Mouse (Mus musculus) lung, postnatal 14 days (tissue): ENCODE results near the gene Grap2.

Experiments used
- DNase-seq: peaks from one replicate; pipeline ENCODE4 v3.0.0; 2021

Gene Grap2

DNA sequence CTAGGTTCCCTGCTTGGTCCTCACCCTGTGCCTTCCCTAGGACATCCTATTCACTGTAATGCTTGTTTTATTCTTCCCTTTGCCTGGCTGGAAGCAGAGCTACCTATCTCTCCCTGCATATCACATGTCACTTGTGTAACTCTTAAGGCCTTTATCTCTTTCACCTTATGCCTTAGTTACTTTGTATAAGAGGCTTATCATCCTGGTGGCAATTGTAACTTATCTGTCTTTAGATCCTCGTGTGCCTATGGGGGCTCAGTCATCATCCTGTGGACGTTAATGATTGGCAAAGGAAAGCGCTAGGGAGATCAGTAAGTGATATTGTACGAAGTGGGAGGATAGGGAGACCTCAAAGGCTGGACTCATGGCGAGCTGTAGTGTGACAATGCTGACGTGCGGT is 116.1 kb downstream of the Grap2 start:
- DNase-seq, result no peak

DNA sequence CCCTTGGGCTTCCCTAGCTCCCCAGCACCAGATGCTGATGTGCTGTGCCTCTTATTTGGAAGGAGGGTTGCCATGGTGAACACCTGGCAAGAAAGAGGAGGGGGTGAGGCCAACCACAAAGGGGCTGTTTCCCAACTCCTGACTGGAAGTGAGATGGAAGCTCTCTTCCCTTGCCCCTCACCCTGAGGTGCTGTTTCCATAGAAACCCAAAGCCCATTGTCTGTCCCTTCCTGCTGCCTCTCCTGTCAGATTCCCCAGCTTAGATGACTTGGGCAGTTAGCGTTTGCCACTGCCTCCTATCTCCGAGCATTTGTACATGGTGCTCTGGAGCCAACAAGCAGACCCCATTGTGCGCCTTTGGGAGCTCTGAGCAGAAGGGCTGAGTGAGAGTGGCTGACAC is 121.1 kb downstream of the Grap2 start:
- no peak for DNase-seq

GRCm38 (mm10) chr15:80694125-80694910 is 121.9 kb downstream of the Grap2 start:
- DNase-seq, result peak; percentile 75

GRCm38 (mm10) chr15:80697564-80697963 is 125.2 kb downstream of the Grap2 start:
- no peak for DNase-seq

DNA sequence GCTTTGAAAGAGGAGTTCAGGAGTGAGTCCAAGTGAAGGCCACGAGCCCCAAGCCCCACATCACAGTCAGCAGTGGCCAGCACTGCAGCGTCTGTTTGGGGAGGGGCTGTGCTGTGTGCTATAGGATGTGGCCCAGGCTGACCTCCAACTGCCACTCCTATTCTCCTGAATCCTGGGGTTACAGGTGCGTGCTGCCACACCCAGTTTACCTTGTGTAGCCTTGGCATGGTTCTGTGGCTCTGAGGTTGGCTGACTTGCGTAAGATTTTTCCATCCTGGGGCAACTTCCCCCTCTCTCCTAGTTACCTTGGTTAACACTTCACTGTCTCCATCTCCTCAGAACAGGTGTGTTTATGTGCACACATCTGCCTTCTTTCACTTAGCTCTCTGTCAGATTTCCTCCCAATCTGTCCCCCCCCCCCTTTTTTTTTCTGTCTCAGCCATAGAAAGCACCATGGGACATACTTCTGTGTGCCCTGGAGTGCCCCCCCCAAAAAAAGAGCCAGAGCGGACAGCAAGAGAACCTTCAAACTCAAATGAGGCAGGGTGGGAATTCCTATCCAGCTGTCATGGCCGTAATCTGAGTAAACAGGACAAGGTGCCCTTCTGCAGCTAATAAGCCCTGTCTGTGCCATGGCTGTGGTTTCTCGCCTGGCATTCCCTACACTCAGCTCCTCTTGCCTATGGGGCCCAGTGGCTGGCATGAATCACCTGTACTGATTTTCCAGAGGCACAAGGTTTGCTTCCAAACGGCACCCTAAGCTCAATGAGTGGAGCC is 129.3 kb downstream of the Grap2 start:
- DNase-seq, result no peak
